Mouse (Mus musculus): ENCODE measurements at regions not wholly inside any gene's neighbourhood (a gene's known extent, or its start where the extent isn't known, plus 50 kb on each side); places are given as distances from the start of the nearest gene placed in this dataset.

- no peak overlapping the region for H3K4me3 ChIP-seq (ENCODE audit: insufficient read depth, low read depth, low read length)
- DNase-seq = no peak
- no peak for TF ChIP-seq CTCF (conservative IDR thresholded peaks at IDR 0.05; ENCODE audit: insufficient read depth, insufficient read length, low read depth, low read length)
- TF ChIP-seq POLR2A (IDR thresholded peaks at IDR 0.05; ENCODE audit: low read depth, low read length) = no peak
- H3K27ac ChIP-seq (ENCODE audit: insufficient read depth, low read depth, low read length) = no peak overlapping the region
- H3K27me3 ChIP-seq (replicated peaks; ENCODE audit: control insufficient read depth, insufficient read depth, low read length) = no peaks in the 10 kb centered on the region
- no peaks in the 10 kb centered on the region for H3K36me3 ChIP-seq (ENCODE audit: control insufficient read depth, insufficient read depth, low read length)
- WGBS = 61% methylated on average over 20 of the region's 20 CpGs
- no peaks in the 10 kb centered on the region for H3K4me1 ChIP-seq (ENCODE audit: control insufficient read depth, insufficient read depth, low read length)
Observed at GRCm38 (mm10) chr5:148776796-148777659, 152.1 kb downstream of the Katnal1 start.

DNA sequence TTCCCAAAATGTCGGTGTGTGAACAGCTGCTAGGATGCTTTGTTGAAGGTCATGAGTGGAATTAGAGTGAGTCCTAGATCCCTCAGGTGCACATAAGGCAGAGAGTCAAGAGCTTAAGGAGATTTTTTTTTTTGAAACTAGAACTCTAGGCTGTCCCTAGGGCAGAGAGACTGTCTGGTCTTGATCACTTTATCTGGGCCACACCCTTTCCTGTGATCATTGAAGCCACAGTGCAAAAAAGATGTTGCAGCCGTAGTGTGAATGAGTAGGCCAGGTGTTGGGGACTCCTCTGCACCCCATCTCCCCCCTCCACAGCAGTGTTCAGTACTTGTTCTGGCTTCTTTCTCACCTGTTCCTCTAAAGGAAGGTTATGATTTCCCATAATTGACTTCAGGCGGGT lies 153.9 kb downstream of the Katnal1 start:
- Histone ChIP-seq H3K4me1 (ENCODE audit: control insufficient read depth, insufficient read depth, low read length) (no peaks in the 10 kb centered on the region), H3K36me3 (ENCODE audit: control insufficient read depth, insufficient read depth, low read length) (no peaks in the 10 kb centered on the region), H3K4me3 (ENCODE audit: insufficient read depth, low read depth, low read length) (no peak overlapping the region), H3K27me3 (replicated peaks; ENCODE audit: control insufficient read depth, insufficient read depth, low read length) (no peaks in the 10 kb centered on the region), H3K27ac (ENCODE audit: insufficient read depth, low read depth, low read length) (no peak overlapping the region)
- WGBS = 78% methylated on average over 3 of the region's 3 CpGs
- DNase-seq = no peak
- no peak for TF ChIP-seq CTCF (conservative IDR thresholded peaks at IDR 0.05; ENCODE audit: insufficient read depth, insufficient read length, low read depth, low read length)
- TF ChIP-seq POLR2A (IDR thresholded peaks at IDR 0.05; ENCODE audit: low read depth, low read length) = no peak

GRCm38 (mm10) chr5:148774446-148774845 lies 154.7 kb downstream of the Katnal1 start:
- no peak for DNase-seq
- Histone ChIP-seq H3K36me3 (ENCODE audit: control insufficient read depth, insufficient read depth, low read length) (no peaks in the 10 kb centered on the region), H3K27ac (ENCODE audit: insufficient read depth, low read depth, low read length) (no peak overlapping the region), H3K4me1 (ENCODE audit: control insufficient read depth, insufficient read depth, low read length) (no peaks in the 10 kb centered on the region), H3K27me3 (replicated peaks; ENCODE audit: control insufficient read depth, insufficient read depth, low read length) (no peaks in the 10 kb centered on the region), H3K4me3 (ENCODE audit: insufficient read depth, low read depth, low read length) (no peak overlapping the region)
- TF ChIP-seq POLR2A (IDR thresholded peaks at IDR 0.05; ENCODE audit: low read depth, low read length) (no peak), CTCF (conservative IDR thresholded peaks at IDR 0.05; ENCODE audit: insufficient read depth, insufficient read length, low read depth, low read length) (no peak)
- WGBS = 78% methylated on average over 3 of the region's 3 CpGs

DNA sequence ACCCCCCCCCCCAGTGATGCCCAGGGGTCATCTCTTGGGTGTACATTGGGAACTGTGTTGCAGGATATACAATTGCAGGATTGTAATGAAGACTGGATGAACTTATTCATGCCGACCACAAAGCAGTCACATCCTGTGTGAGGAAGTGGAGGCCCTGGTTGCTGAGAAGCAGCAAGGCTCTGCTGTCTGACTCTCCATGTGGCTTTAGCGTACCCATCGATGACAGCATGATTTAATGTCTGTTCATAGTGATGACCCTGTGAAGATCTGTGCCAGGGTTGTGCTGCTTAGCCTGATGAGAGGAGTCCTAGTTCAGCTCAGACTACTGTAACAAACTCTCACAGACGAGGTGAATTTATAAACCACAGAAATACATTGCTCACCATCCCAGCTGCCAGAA lies 159.7 kb downstream of the Katnal1 start:
- WGBS = 73% methylated on average over 4 of the region's 4 CpGs

GRCm38 (mm10) chr5:148768346-148768745 lies 160.8 kb downstream of the Katnal1 start:
- Histone ChIP-seq H3K27me3 (replicated peaks; ENCODE audit: control insufficient read depth, insufficient read depth, low read length) (no peaks in the 10 kb centered on the region), H3K36me3 (ENCODE audit: control insufficient read depth, insufficient read depth, low read length) (no peaks in the 10 kb centered on the region), H3K4me1 (ENCODE audit: control insufficient read depth, insufficient read depth, low read length) (no peaks in the 10 kb centered on the region), H3K27ac (ENCODE audit: insufficient read depth, low read depth, low read length) (no peak overlapping the region), H3K4me3 (ENCODE audit: insufficient read depth, low read depth, low read length) (no peak overlapping the region)
- no peak for DNase-seq
- 39% methylated on average over 7 of the region's 7 CpGs for WGBS
- TF ChIP-seq CTCF (conservative IDR thresholded peaks at IDR 0.05; ENCODE audit: insufficient read depth, insufficient read length, low read depth, low read length) (no peak), POLR2A (IDR thresholded peaks at IDR 0.05; ENCODE audit: low read depth, low read length) (no peak)

More for the DNA sequence above, 159.7 kb downstream of the Katnal1 start:
- no peak overlapping the region for H3K27ac ChIP-seq (ENCODE audit: insufficient read depth, low read depth, low read length)
- no peaks in the 10 kb centered on the region for H3K36me3 ChIP-seq (ENCODE audit: control insufficient read depth, insufficient read depth, low read length)
- TF ChIP-seq CTCF (conservative IDR thresholded peaks at IDR 0.05; ENCODE audit: insufficient read depth, insufficient read length, low read depth, low read length) (no peak), POLR2A (IDR thresholded peaks at IDR 0.05; ENCODE audit: low read depth, low read length) (no peak)
- H3K27me3 ChIP-seq (replicated peaks; ENCODE audit: control insufficient read depth, insufficient read depth, low read length) = no peaks in the 10 kb centered on the region
- H3K4me3 ChIP-seq (ENCODE audit: insufficient read depth, low read depth, low read length) = no peak overlapping the region
- no peaks in the 10 kb centered on the region for H3K4me1 ChIP-seq (ENCODE audit: control insufficient read depth, insufficient read depth, low read length)
- no peak for DNase-seq

GRCm38 (mm10) chr5:148765993-148766392 lies 163.1 kb downstream of the Katnal1 start:
- Histone ChIP-seq H3K4me1 (ENCODE audit: control insufficient read depth, insufficient read depth, low read length) (no peaks in the 10 kb centered on the region; the same call in 1 of the 2 replicates), H3K36me3 (ENCODE audit: control insufficient read depth, insufficient read depth, low read length) (no peaks in the 10 kb centered on the region), H3K27me3 (replicated peaks; ENCODE audit: control insufficient read depth, insufficient read depth, low read length) (no peaks in the 10 kb centered on the region), H3K4me3 (ENCODE audit: insufficient read depth, low read depth, low read length) (no peak overlapping the region), H3K27ac (ENCODE audit: insufficient read depth, low read depth, low read length) (no peak overlapping the region)
- no peak for DNase-seq
- TF ChIP-seq CTCF (conservative IDR thresholded peaks at IDR 0.05; ENCODE audit: insufficient read depth, insufficient read length, low read depth, low read length) = no peak
- no peak for TF ChIP-seq POLR2A (IDR thresholded peaks at IDR 0.05; ENCODE audit: low read depth, low read length)
- WGBS = 94% methylated on average over 7 of the region's 7 CpGs

DNA sequence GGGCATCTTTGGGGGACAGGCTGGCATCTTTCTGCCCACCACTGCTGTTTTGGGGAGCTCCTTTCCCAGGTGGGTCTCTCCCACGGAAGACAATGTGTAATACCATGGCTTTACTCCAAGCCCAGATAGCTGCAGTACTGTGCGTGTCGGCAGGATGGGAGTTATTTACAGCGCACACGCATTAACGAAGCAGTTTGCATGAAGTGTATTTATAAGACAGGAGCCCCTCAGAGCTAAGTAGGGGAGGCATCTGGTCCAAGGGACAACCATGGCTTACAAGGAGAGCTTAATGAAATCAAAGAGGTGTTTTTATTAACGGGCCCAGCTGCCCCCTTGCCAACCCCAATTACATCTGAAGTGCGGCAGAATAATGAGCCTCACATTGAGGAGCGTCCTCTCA lies 169.0 kb downstream of the Katnal1 start:
- no peak overlapping the region for H3K4me3 ChIP-seq (ENCODE audit: insufficient read depth, low read depth, low read length)
- H3K4me1 ChIP-seq (ENCODE audit: control insufficient read depth, insufficient read depth, low read length) = peaks cover 6% of the 10 kb centered on the region; the same call in 1 of the 2 replicates
- no peak for DNase-seq
- 85% methylated on average over 9 of the region's 9 CpGs for WGBS
- no peaks in the 10 kb centered on the region for H3K36me3 ChIP-seq (ENCODE audit: control insufficient read depth, insufficient read depth, low read length)
- H3K27me3 ChIP-seq (replicated peaks; ENCODE audit: control insufficient read depth, insufficient read depth, low read length) = no peaks in the 10 kb centered on the region
- H3K27ac ChIP-seq (ENCODE audit: insufficient read depth, low read depth, low read length) = no peak overlapping the region
- TF ChIP-seq POLR2A (IDR thresholded peaks at IDR 0.05; ENCODE audit: low read depth, low read length) (no peak), CTCF (conservative IDR thresholded peaks at IDR 0.05; ENCODE audit: insufficient read depth, insufficient read length, low read depth, low read length) (no peak)
